Comparison of ENCODE assay signal across 20 mouse cellular contexts in genomic region chr2:58001497-58001896, GRCm38 (mm10). TPM values are rescaled to one million over a fixed set of nuclear protein-coding genes. Genes with fewer than 3 reads are reported as not detected.
DNase-seq lines count a peak whose midpoint lies in the region; ATAC-seq and TF ChIP-seq lines count a peak whose summit lies in the region.
"Had no signal": no experiment of that assay in that cellular context is flagged by ENCODE, and none has a peak within 500 bp of the region (broad histone marks: within the 10 kb centered on the region; RNA-seq: fewer than 3 reads in every experiment).

No protein-coding gene starts in this region.

- H3K4me3 ChIP-seq in limb, embryonic 11.5 days (ENCODE audit: low read depth, low read length): no peak overlapping the region
- H3K4me3 ChIP-seq in limb, embryonic 10.5 days: no peak overlapping the region
- H3K4me3 ChIP-seq in intestine, embryonic 14.5 days (ENCODE audit: low read depth, low read length): no peak overlapping the region
- H3K4me3 ChIP-seq in lung, postnatal 0 days (ENCODE audit: low read depth, low read length): no peak overlapping the region
- no peak overlapping the region for H3K4me3 ChIP-seq in hindbrain, embryonic 10.5 days
- H3K4me3 ChIP-seq: neural tube, embryonic 12.5 days had no signal

- DNase-seq in limb, embryonic 11.5 days (ENCODE audit: low spot score): peak; percentile 21
- no peak for DNase-seq in limb, embryonic 10.5 days (ENCODE audit: low spot score)
- DNase-seq in MN1 (ENCODE audit: low spot score): peak; percentile 20
- DNase-seq in intestine, embryonic 14.5 days (ENCODE audit: low spot score): peak; percentile 61
- DNase-seq in lung, postnatal 0 days (ENCODE audit: low spot score): peak; percentile 42
- no peak for DNase-seq in adrenal gland, adult 2 months
- DNase-seq in frontal cortex, postnatal 10 days (ENCODE audit: low spot score in 2 of 2): no peak
- DNase-seq in hindbrain, embryonic 10.5 days (ENCODE audit: low spot score): no peak
- DNase-seq: adrenal gland, postnatal 36 days; cerebellum, adult 9-10 months; heart, postnatal 14 days; left cerebral cortex, postnatal 4 days; midbrain, embryonic 14.5 days; right cerebral cortex, postnatal 4 days; thymus, postnatal 25 days had no signal

- H3K4me1 ChIP-seq in limb, embryonic 11.5 days (ENCODE audit: control insufficient read depth, insufficient read depth, low read length): peaks cover 4% of the 10 kb centered on the region; the same call in 1 of the 2 replicates
- H3K4me1 ChIP-seq in limb, embryonic 10.5 days: peaks cover 30% of the 10 kb centered on the region
- H3K4me1 ChIP-seq in intestine, embryonic 14.5 days (replicated peaks; ENCODE audit: control insufficient read depth, insufficient read depth, low read length): no peaks in the 10 kb centered on the region
- no peaks in the 10 kb centered on the region; the same call in 1 of the 2 replicates for H3K4me1 ChIP-seq in lung, postnatal 0 days (ENCODE audit: insufficient read depth, low read depth, low read length)
- H3K4me1 ChIP-seq in hindbrain, embryonic 10.5 days (replicated peaks): no peaks in the 10 kb centered on the region
- H3K4me1 ChIP-seq: neural tube, embryonic 12.5 days had no signal

- 0 out of 2 replicates have a peak, but pooled peaks have one; percentile 14 for TF ChIP-seq EP300 in lung, postnatal 0 days (IDR thresholded peaks at IDR 0.05)

- H3K27me3 ChIP-seq in limb, embryonic 11.5 days (ENCODE audit: control insufficient read depth, insufficient read depth, low read length): no peaks in the 10 kb centered on the region
- no peaks in the 10 kb centered on the region for H3K27me3 ChIP-seq in limb, embryonic 10.5 days (ENCODE audit: low read depth, poor library complexity, severe bottlenecking)
- no peaks in the 10 kb centered on the region for H3K27me3 ChIP-seq in intestine, embryonic 14.5 days (replicated peaks; ENCODE audit: control insufficient read depth, insufficient read depth, low read length)
- H3K27me3 ChIP-seq in lung, postnatal 0 days (replicated peaks; ENCODE audit: insufficient read depth, low read length): no peaks in the 10 kb centered on the region
- no peaks in the 10 kb centered on the region for H3K27me3 ChIP-seq in hindbrain, embryonic 10.5 days (ENCODE audit: insufficient read depth, poor library complexity, severe bottlenecking)
- H3K27me3 ChIP-seq: neural tube, embryonic 12.5 days had no signal

- H3K36me3 ChIP-seq in limb, embryonic 11.5 days (ENCODE audit: control insufficient read depth, insufficient read depth, low read length): no peaks in the 10 kb centered on the region
- no peaks in the 10 kb centered on the region for H3K36me3 ChIP-seq in limb, embryonic 10.5 days
- no peaks in the 10 kb centered on the region for H3K36me3 ChIP-seq in intestine, embryonic 14.5 days (ENCODE audit: control insufficient read depth, insufficient read depth, low read length)
- no peaks in the 10 kb centered on the region for H3K36me3 ChIP-seq in lung, postnatal 0 days (ENCODE audit: insufficient read depth, low read length)
- H3K36me3 ChIP-seq in hindbrain, embryonic 10.5 days: no peaks in the 10 kb centered on the region
- H3K36me3 ChIP-seq: neural tube, embryonic 12.5 days had no signal

- H3K4me2 ChIP-seq in limb, embryonic 11.5 days (ENCODE audit: low read depth, severe bottlenecking): no peak overlapping the region
- no peak overlapping the region for H3K4me2 ChIP-seq in intestine, embryonic 14.5 days (ENCODE audit: low read length)
- no peak overlapping the region for H3K4me2 ChIP-seq in lung, postnatal 0 days (replicated peaks; ENCODE audit: low read depth, low read length)
- H3K4me2 ChIP-seq: neural tube, embryonic 12.5 days had no signal

- 65% methylated on average over 3 of the region's 3 CpGs for WGBS in limb, embryonic 11.5 days
- 63% methylated on average over 3 of the region's 3 CpGs for WGBS in limb, embryonic 10.5 days
- WGBS in intestine, embryonic 14.5 days: 33% methylated on average over 3 of the region's 3 CpGs
- WGBS in lung, postnatal 0 days: 38% methylated on average over 3 of the region's 3 CpGs
- 84% methylated on average over 3 of the region's 3 CpGs for WGBS in hindbrain, embryonic 10.5 days

- TF ChIP-seq CTCF in lung, postnatal 0 days (IDR thresholded peaks at IDR 0.05): no peak

- no peak overlapping the region for H3K27ac ChIP-seq in limb, embryonic 11.5 days (replicated peaks; ENCODE audit: low read depth, low read length)
- no peak overlapping the region for H3K27ac ChIP-seq in limb, embryonic 10.5 days
- H3K27ac ChIP-seq in intestine, embryonic 14.5 days (ENCODE audit: low read depth): no peak overlapping the region
- H3K27ac ChIP-seq in lung, postnatal 0 days (ENCODE audit: low read length): no peak overlapping the region
- no peak overlapping the region for H3K27ac ChIP-seq in hindbrain, embryonic 10.5 days
- H3K27ac ChIP-seq: macrophage; neural tube, embryonic 12.5 days had no signal

- ATAC-seq in limb, embryonic 11.5 days (ENCODE audit: insufficient number of reproducible peaks, low FRiP score, low TSS enrichment, low read depth): no peak
- ATAC-seq in intestine, embryonic 14.5 days (replicated peaks; ENCODE audit: low FRiP score, low TSS enrichment, low read depth): peak; percentile 93
- ATAC-seq in lung, postnatal 0 days: peak; percentile 79
- ATAC-seq: forebrain, embryonic 16.5 days had no signal

- H3K9ac ChIP-seq in limb, embryonic 11.5 days (ENCODE audit: low read length): no peak overlapping the region
- no peak overlapping the region for H3K9ac ChIP-seq in intestine, embryonic 14.5 days (ENCODE audit: low read length)
- no peak overlapping the region for H3K9ac ChIP-seq in lung, postnatal 0 days (replicated peaks; ENCODE audit: low read depth)
- H3K9ac ChIP-seq: neural tube, embryonic 12.5 days had no signal

- H3K9me3 ChIP-seq in limb, embryonic 11.5 days (ENCODE audit: control insufficient read depth, low read length): no peaks in the 10 kb centered on the region
- no peaks in the 10 kb centered on the region for H3K9me3 ChIP-seq in limb, embryonic 10.5 days (replicated peaks)
- H3K9me3 ChIP-seq in intestine, embryonic 14.5 days (ENCODE audit: control insufficient read depth, low read length): no peaks in the 10 kb centered on the region
- H3K9me3 ChIP-seq in lung, postnatal 0 days (ENCODE audit: low read length): no peaks in the 10 kb centered on the region
- H3K9me3 ChIP-seq in hindbrain, embryonic 10.5 days: no peaks in the 10 kb centered on the region
- H3K9me3 ChIP-seq: neural tube, embryonic 12.5 days had no signal

RNA-seq across cellular contexts. Expression of gene Galnt5, which starts 3.8 kb away (rescaled TPM):
- 5.1 and 5.8 TPM in 2 replicates for polyA plus RNA-seq in limb, embryonic 11.5 days (2014; fragmentation: Nextera tagmentation; extraction: Ambion mirVana)
- polyA plus RNA-seq in limb, embryonic 10.5 days (2016; fragmentation: Nextera tagmentation; extraction: Ambion mirVana): 1.9 and 3.0 TPM in 2 replicates
- 3.0 and 3.1 TPM in 2 replicates for polyA plus RNA-seq in intestine, embryonic 14.5 days (2014; fragmentation: Nextera tagmentation; extraction: Ambion mirVana)
- 0.33 and 0.68 TPM in 2 replicates for polyA plus RNA-seq in lung, postnatal 0 days (2015; fragmentation: Nextera tagmentation; extraction: Ambion mirVana)
- not detected for total RNA-seq in adrenal gland, adult 2 months (2021)
- polyA plus RNA-seq in adrenal gland, adult 2 months (2012; rRNA removed): not detected in 2 replicates
- polyA plus RNA-seq in hindbrain, embryonic 10.5 days (2016; fragmentation: Nextera tagmentation; extraction: Ambion mirVana): 0.29 and 0.31 TPM in 2 replicates
- total RNA-seq: left cerebral cortex, postnatal 4 days; MEL had no signal
- polyA plus RNA-seq: macrophage; midbrain, embryonic 14.5 days had no signal

RNA-seq across cellular contexts. Expression of gene Ermn, which starts 51.2 kb away (rescaled TPM):
- polyA plus RNA-seq in limb, embryonic 11.5 days (2014; fragmentation: Nextera tagmentation; extraction: Ambion mirVana): 0.11 TPM in 1 of 2 replicates, not detected in the other
- polyA plus RNA-seq in limb, embryonic 10.5 days (2016; fragmentation: Nextera tagmentation; extraction: Ambion mirVana): 0.04 TPM in 1 of 2 replicates, not detected in the other
- polyA plus RNA-seq in intestine, embryonic 14.5 days (2014; fragmentation: Nextera tagmentation; extraction: Ambion mirVana): not detected in 2 replicates
- 0.04 TPM in 1 of 2 replicates, not detected in the other for polyA plus RNA-seq in lung, postnatal 0 days (2015; fragmentation: Nextera tagmentation; extraction: Ambion mirVana)
- not detected for total RNA-seq in adrenal gland, adult 2 months (2021)
- polyA plus RNA-seq in adrenal gland, adult 2 months (2012; rRNA removed): not detected in 2 replicates
- polyA plus RNA-seq in hindbrain, embryonic 10.5 days (2016; fragmentation: Nextera tagmentation; extraction: Ambion mirVana): 0.04 and 0.18 TPM in 2 replicates
- total RNA-seq: adrenal gland, postnatal 36 days; gastrocnemius, adult 8-10 months; heart, postnatal 14 days; MEL had no signal
- polyA plus RNA-seq: macrophage had no signal

Comparison
In these comparisons a context has a peak if more than half of its experiments do, and no peak if none do; other contexts are left out.
1. DNase-seq: peak in limb, embryonic 11.5 days (single experiment), MN1 (single experiment), intestine, embryonic 14.5 days (single experiment) and lung, postnatal 0 days (single experiment); none in limb, embryonic 10.5 days (single experiment), adrenal gland, adult 2 months (single experiment), frontal cortex, postnatal 10 days (0 of 2) and hindbrain, embryonic 10.5 days (single experiment).